Mouse (Mus musculus): ENCODE measurements around the gene Pacrg. TPM values are rescaled to one million over a fixed set of nuclear protein-coding genes. Genes with fewer than 3 reads are reported as not detected.

Gene Pacrg
- total and polyA plus RNA-seq, 2 experiments from 2014 or later: 6.2 to 20.7 TPM

GRCm38 (mm10) chr17:10717148-10717547 lies 123.0 kb downstream of the Pacrg start:
- H3K27ac ChIP-seq (ENCODE audit: low read depth, low read length): no peak overlapping the region

GRCm38 (mm10) chr17:10702781-10703180 lies 137.3 kb downstream of the Pacrg start:
- Histone ChIP-seq H3K36me3 (ENCODE audit: insufficient read depth) (no peaks in the 10 kb centered on the region), H3K27me3 (ENCODE audit: insufficient read depth, low read length) (no peaks in the 10 kb centered on the region), H3K4me1 (ENCODE audit: insufficient read depth) (no peaks in the 10 kb centered on the region), H3K9ac (no peak overlapping the region), H3K4me2 (ENCODE audit: low read depth) (no peak overlapping the region), H3K27ac (ENCODE audit: low read depth, low read length) (no peak overlapping the region), H3K4me3 (ENCODE audit: low read depth, low read length) (no peak overlapping the region), H3K9me3 (ENCODE audit: low read length) (no peaks in the 10 kb centered on the region)
- WGBS: 80% methylated on average over 6 of the region's 6 CpGs
- no peak for DNase-seq
- TF ChIP-seq CTCF (IDR thresholded peaks at IDR 0.05; ENCODE audit: low read depth): no peak
- ATAC-seq: no peak

More at GRCm38 (mm10) chr17:10717148-10717547, 123.0 kb downstream of the Pacrg start:
- peaks cover 7% of the 10 kb centered on the region; the same call in 1 of the 2 replicates for H3K4me1 ChIP-seq (ENCODE audit: insufficient read depth)
- H3K9ac ChIP-seq: no peak overlapping the region
- H3K4me3 ChIP-seq (ENCODE audit: low read depth, low read length): no peak overlapping the region
- 94% methylated on average over 1 of the region's 1 CpGs for WGBS
- H3K36me3 ChIP-seq (ENCODE audit: insufficient read depth): no peaks in the 10 kb centered on the region
- TF ChIP-seq CTCF (IDR thresholded peaks at IDR 0.05; ENCODE audit: low read depth): no peak
- no peak for DNase-seq
- H3K4me2 ChIP-seq (ENCODE audit: low read depth): no peak overlapping the region
- no peaks in the 10 kb centered on the region for H3K27me3 ChIP-seq (ENCODE audit: insufficient read depth, low read length)
- ATAC-seq: no peak
- no peaks in the 10 kb centered on the region for H3K9me3 ChIP-seq (ENCODE audit: low read length)

GRCm38 (mm10) chr17:10698041-10698440 lies 142.1 kb downstream of the Pacrg start:
- ATAC-seq (no peak), DNase-seq (no peak)
- WGBS: 27% methylated on average over 8 of the region's 8 CpGs
- no peak for TF ChIP-seq CTCF (IDR thresholded peaks at IDR 0.05; ENCODE audit: low read depth)
- no peak overlapping the region for H3K4me2 ChIP-seq (ENCODE audit: low read depth)
- H3K36me3 ChIP-seq (ENCODE audit: insufficient read depth): no peaks in the 10 kb centered on the region
- H3K27me3 ChIP-seq (ENCODE audit: insufficient read depth, low read length): no peaks in the 10 kb centered on the region
- H3K27ac ChIP-seq (ENCODE audit: low read depth, low read length): no peak overlapping the region
- no peak overlapping the region for H3K9ac ChIP-seq
- no peaks in the 10 kb centered on the region for H3K9me3 ChIP-seq (ENCODE audit: low read length)
- no peaks in the 10 kb centered on the region for H3K4me1 ChIP-seq (ENCODE audit: insufficient read depth)
- no peak overlapping the region for H3K4me3 ChIP-seq (ENCODE audit: low read depth, low read length)

- no peak overlapping the region for H3K4me3 ChIP-seq (ENCODE audit: low read depth, low read length)
Measured at GRCm38 (mm10) chr17:10695421-10695820, 144.7 kb downstream of the Pacrg start.

GRCm38 (mm10) chr17:10677098-10677497 lies 163.0 kb downstream of the Pacrg start:
- WGBS: 77% methylated on average over 4 of the region's 4 CpGs
- no peaks in the 10 kb centered on the region for H3K4me1 ChIP-seq (ENCODE audit: insufficient read depth)
- H3K27me3 ChIP-seq (ENCODE audit: insufficient read depth, low read length): no peaks in the 10 kb centered on the region
- H3K4me3 ChIP-seq (ENCODE audit: low read depth, low read length): no peak overlapping the region
- H3K27ac ChIP-seq (ENCODE audit: low read depth, low read length): no peak overlapping the region
- DNase-seq (no peak), ATAC-seq (no peak)
- H3K36me3 ChIP-seq (ENCODE audit: insufficient read depth): no peaks in the 10 kb centered on the region
- no peak overlapping the region for H3K9ac ChIP-seq
- no peaks in the 10 kb centered on the region for H3K9me3 ChIP-seq (ENCODE audit: low read length)
- no peak for TF ChIP-seq CTCF (IDR thresholded peaks at IDR 0.05; ENCODE audit: low read depth)
- no peak overlapping the region for H3K4me2 ChIP-seq (ENCODE audit: low read depth)

More at GRCm38 (mm10) chr17:10695421-10695820, 144.7 kb downstream of the Pacrg start:
- H3K27me3 ChIP-seq (ENCODE audit: insufficient read depth, low read length): no peaks in the 10 kb centered on the region
- no peak overlapping the region for H3K9ac ChIP-seq
- no peak for ATAC-seq
- no peaks in the 10 kb centered on the region for H3K36me3 ChIP-seq (ENCODE audit: insufficient read depth)
- no peak overlapping the region for H3K27ac ChIP-seq (ENCODE audit: low read depth, low read length)
- no peak overlapping the region for H3K4me2 ChIP-seq (ENCODE audit: low read depth)
- no peak for DNase-seq
- no peaks in the 10 kb centered on the region for H3K4me1 ChIP-seq (ENCODE audit: insufficient read depth)
- no peak for TF ChIP-seq CTCF (IDR thresholded peaks at IDR 0.05; ENCODE audit: low read depth)
- H3K9me3 ChIP-seq (ENCODE audit: low read length): no peaks in the 10 kb centered on the region

GRCm38 (mm10) chr17:10675536-10675935 lies 164.6 kb downstream of the Pacrg start:
- Histone ChIP-seq H3K4me3 (ENCODE audit: low read depth, low read length) (no peak overlapping the region), H3K36me3 (ENCODE audit: insufficient read depth) (no peaks in the 10 kb centered on the region), H3K27me3 (ENCODE audit: insufficient read depth, low read length) (no peaks in the 10 kb centered on the region), H3K27ac (ENCODE audit: low read depth, low read length) (no peak overlapping the region), H3K4me2 (ENCODE audit: low read depth) (no peak overlapping the region), H3K4me1 (ENCODE audit: insufficient read depth) (no peaks in the 10 kb centered on the region), H3K9me3 (ENCODE audit: low read length) (no peaks in the 10 kb centered on the region), H3K9ac (no peak overlapping the region)
- DNase-seq: no peak
- no peak for ATAC-seq
- TF ChIP-seq CTCF (IDR thresholded peaks at IDR 0.05; ENCODE audit: low read depth): no peak
- WGBS: 75% methylated on average over 5 of the region's 5 CpGs

GRCm38 (mm10) chr17:10675048-10675447 lies 165.1 kb downstream of the Pacrg start:
- Histone ChIP-seq H3K27me3 (ENCODE audit: insufficient read depth, low read length) (no peaks in the 10 kb centered on the region), H3K4me3 (ENCODE audit: low read depth, low read length) (no peak overlapping the region), H3K9me3 (ENCODE audit: low read length) (no peaks in the 10 kb centered on the region), H3K27ac (ENCODE audit: low read depth, low read length) (no peak overlapping the region), H3K36me3 (ENCODE audit: insufficient read depth) (no peaks in the 10 kb centered on the region), H3K9ac (no peak overlapping the region), H3K4me1 (ENCODE audit: insufficient read depth) (no peaks in the 10 kb centered on the region), H3K4me2 (ENCODE audit: low read depth) (no peak overlapping the region)
- ATAC-seq: peak; percentile 40; the same call in 1 of the 2 replicates
- DNase-seq: peak; percentile 32
- WGBS: 57% methylated on average over 3 of the region's 3 CpGs
- no peak for TF ChIP-seq CTCF (IDR thresholded peaks at IDR 0.05; ENCODE audit: low read depth)

Data from forebrain, postnatal 0 days (tissue).